Mouse (Mus musculus) heart, adult 2 months (tissue): Measurements from ENCODE around the gene Gh.

ENCODE experiments used
- CTCF ChIP-seq: fragments of 200-600 bp; IDR thresholded peaks from 2 replicates; pipeline ENCODE4 v1.8.1; 2022; ENCODE audit warnings: antibody characterized with exemption, mild to moderate bottlenecking, moderate library complexity
- EP300 ChIP-seq: fragments of 200-500 bp; IDR thresholded peaks from 2 replicates; pipeline ENCODE4 v1.6.1; 2011; ENCODE audit warnings: low read depth, low read length, control low read depth; ENCODE audit not compliant: insufficient read depth
- POLR2A ChIP-seq: fragments of 200-500 bp; IDR thresholded peaks from 2 replicates; pipeline ENCODE4 v1.6.1; 2011; ENCODE audit warnings: mild to moderate bottlenecking, low read depth, low read length, control low read depth; ENCODE audit not compliant: insufficient read depth

GRCm38 (mm10) chr11:106286206-106286605 lies 15.5 kb downstream of the Gh start:
- TF ChIP-seq CTCF (no peak), POLR2A (no peak), EP300 (no peak)
